Mouse (Mus musculus): ENCODE measurements around the gene Wdfy3. TPM values are rescaled to one million over a fixed set of nuclear protein-coding genes. Genes with fewer than 3 reads are reported as not detected.
"Not testable (repeated sequence)": the region's sequence is repeated elsewhere in the genome, so short reads cannot be mapped to it uniquely, and the experiment has no call there.

Gene Wdfy3
- 10 to 100 TPM; 20.0 to 23.9 TPM for total RNA-seq (2021)
- long read RNA-seq, experiment 1, partial matches to known transcripts, result 1 of 6 reads
- long read RNA-seq, experiment 1, other reads (novel, unspliced or antisense), result 3 of 6 reads
- long read RNA-seq, experiment 2, partial matches to known transcripts, result 3 of 6 reads
- long read RNA-seq, experiment 2, other reads (novel, unspliced or antisense), result 3 of 6 reads

DNA sequence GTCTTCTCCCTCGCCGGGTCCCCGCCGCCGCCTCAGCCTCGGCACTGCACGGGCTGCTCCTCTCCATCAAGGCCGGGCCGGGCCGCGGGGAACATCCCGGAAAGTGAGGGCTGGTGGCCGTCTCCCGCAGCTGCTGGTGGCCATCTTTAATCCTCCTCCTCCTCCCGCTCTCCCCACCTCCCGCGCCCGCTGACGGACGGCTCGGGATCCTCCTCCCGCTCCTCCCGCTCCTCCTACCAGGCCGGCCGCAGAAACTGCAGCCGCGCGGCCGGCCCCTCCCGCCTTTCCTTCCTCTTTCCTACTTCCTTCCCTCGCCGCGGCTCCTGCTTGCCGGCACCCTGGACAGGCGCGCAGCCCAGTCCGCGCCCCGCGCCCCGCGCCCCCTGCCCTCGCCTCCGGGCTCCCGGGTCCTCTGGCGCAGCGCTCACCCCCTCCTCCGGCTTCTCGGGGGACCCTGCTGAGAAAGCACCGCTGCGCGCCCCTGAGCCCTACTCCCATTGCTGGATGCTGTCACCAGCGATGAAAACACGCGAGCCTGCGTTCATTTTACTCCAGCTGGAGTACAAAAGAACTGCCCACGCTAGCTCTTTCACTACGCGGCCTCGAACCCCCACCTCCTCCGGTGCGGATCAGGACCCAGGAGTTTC, at the start of gene Wdfy3:
Wdfy3 (minus strand) TSS at position 155 of the 647 bp plus-strand sequence.
- peak; percentile 93 for DNase-seq
- TF ChIP-seq CTCF (IDR thresholded peaks at IDR 0.05), result peak; percentile 24; the same call in 1 of the 2 replicates
- peak within 1 kb of the TSS; percentile 97 for H3K4me3 ChIP-seq
- peak within 1 kb of the TSS; percentile 94 for H3K27ac ChIP-seq
- intact Hi-C loops (cut with DNase I), result loop anchor here (5.0 kb wide), 2 partner anchors 68 to 138 kb away; no protein-coding TSS in a partner anchor

DNA sequence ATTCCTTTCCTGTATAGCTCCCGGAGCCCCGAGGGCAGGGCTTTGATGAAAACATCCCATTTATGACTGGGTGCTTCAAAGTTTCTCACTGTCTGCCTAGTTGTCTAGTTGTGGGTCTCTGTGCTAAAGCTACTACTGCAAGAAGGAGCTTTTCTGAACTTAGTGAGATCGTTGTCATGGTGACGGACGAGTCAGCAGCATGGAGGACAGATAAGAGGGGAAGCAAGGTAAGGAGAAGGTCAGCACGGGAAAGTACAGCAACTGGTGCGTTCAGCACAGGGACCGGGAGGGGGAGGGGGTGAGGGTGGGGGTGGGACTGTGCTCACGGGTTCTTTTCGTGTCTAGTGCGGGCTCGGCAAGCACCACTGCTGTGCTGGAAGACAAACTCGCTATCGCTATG, 43.3 kb upstream of the Wdfy3 start:
- no peak overlapping the region for H3K4me3 ChIP-seq
- intact Hi-C loops (cut with DNase I), result no loop called here
- no peak for DNase-seq
- H3K27ac ChIP-seq, result no peak overlapping the region
- TF ChIP-seq CTCF (IDR thresholded peaks at IDR 0.05), result no peak

DNA sequence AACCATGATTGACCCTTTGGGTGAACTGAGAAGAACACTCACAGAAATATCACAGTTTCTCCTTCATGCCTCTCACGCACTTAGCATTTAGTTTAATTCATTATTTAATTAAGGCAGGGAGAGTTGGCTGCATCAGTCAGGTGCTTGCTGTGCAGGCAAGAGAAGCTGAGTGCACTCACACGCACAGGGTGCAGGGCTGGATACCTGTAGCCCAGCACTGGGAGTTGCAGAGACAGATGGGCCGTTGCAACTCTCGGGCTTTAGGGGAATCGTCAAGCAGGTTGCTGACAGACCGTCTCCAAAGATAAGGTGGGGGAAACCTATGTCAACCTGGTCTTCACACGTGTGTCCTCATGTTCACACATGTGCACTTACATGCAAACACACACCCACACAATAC, 42.3 kb upstream of the Wdfy3 start:
- Histone ChIP-seq H3K27ac (no peak overlapping the region), H3K4me3 (no peak overlapping the region)
- intact Hi-C loops (cut with DNase I), result no loop called here
- no peak for DNase-seq
- TF ChIP-seq CTCF (IDR thresholded peaks at IDR 0.05), result no peak

DNA sequence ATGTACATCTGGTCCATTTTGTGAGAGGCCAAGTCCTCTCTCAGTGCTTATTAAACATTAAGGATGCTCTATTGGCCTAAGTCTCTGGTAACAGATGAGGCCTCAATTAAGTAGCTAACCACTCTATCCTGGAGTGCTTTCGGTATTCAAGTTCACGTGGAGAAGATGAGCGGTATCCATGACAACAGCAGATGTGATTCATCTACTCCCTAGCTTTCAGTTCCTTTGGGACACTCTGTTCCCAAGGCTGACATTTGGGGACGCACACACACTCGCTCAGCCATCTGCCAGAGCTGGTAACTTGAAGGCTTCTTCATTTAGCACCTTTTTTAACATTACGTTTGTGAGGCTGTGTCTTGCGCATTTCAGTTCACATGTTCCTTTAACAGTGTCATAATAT, 40.3 kb upstream of the Wdfy3 start:
- Histone ChIP-seq H3K27ac (no peak overlapping the region), H3K4me3 (no peak overlapping the region)
- intact Hi-C loops (cut with DNase I), result no loop called here
- no peak for TF ChIP-seq CTCF (IDR thresholded peaks at IDR 0.05)
- no peak for DNase-seq

DNA sequence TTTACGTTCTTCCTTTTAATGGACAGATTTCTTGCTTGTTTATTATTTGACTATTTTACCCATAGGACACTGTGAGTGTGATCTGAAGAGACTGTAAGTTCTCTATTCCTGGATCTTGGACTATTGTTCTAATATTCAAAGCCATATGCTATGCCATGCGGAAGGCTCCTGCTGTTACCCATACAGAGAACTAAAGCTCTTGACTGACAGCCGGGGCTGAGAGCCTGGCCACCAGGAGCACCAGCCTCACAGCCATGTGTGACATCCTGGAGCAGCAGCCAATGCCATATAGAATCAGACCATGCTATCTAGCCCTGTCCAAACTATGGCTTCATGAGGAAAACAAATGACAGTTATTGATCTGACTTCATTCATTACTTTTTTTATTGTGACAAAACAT, 36.2 kb upstream of the Wdfy3 start:
- H3K4me3 ChIP-seq, result no peak overlapping the region
- TF ChIP-seq CTCF (IDR thresholded peaks at IDR 0.05), result no peak
- no peak for DNase-seq
- intact Hi-C loops (cut with DNase I), result no loop called here
- H3K27ac ChIP-seq, result no peak overlapping the region

DNA sequence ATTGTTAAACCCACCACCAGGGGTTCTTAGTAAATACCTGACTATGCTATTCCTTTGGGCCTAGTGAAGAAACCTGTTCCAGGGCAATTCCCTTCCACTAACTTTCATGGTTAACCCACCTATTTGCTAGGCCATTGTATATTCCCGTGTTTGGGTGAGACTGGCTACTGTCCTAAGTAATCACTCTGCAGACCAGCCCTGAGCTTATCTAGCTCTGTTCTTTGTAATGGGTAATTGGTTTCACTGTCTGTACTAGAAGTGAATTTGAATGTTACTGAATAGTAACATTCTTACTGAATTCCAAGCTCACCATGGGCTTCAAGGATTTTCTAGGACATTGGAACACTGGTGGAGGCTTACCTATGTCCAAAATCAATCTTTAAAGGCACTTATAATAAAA, 32.1 kb upstream of the Wdfy3 start:
- H3K27ac ChIP-seq; H3K4me3 ChIP-seq; intact Hi-C loops (cut with DNase I); DNase-seq: not testable (repeated sequence)

DNA sequence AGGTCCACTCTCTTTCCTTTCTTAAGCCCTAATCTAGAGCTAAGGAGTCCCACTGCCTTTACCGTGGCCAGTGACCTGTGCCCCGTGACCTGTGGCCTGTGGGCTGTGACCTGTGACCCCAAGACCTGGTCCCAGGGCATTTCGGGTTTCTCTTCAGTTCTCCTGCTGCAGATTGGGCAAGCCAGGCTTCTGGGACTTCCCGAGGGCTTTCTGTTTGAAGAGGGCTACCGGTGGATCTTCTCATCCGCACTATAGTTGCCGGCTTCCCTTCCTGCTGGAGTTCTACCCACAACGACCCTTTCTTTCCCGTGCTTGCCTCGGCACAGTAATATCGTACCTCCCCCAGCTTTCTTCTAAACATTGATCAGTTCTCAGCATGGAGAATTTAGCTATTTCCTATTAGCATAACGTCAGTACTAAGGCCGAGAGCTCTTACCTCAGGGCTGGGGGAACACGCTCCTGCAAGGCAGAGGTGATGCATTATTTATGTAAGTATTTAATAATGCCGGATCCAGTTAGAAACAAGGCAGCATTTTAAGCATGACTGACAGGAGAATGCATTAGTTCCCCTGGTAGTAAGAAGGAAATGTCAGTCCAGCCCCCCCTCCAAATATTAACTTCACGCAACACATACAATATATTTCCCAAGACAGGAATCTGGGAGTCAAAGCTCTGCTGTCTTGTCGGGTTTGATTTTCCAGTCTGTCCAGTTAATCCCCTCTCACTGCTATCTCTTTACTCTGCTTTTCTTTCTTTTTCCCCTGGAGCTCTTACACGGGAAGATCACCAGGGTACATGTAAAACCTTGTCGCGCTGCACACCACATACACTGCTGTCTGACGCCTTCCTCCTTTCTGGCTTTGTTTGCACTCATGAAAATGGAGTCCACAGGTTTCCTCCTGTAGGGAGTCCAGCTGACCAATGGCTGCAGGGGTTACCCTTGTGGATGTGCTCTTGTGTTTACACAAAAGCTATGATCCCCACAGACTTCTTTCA, 30.8 kb upstream of the Wdfy3 start:
- intact Hi-C loops (cut with DNase I), result no loop called here
- no peak for DNase-seq
- TF ChIP-seq CTCF (IDR thresholded peaks at IDR 0.05), result no peak
- Histone ChIP-seq H3K4me3 (no peak overlapping the region), H3K27ac (no peak overlapping the region)

DNA sequence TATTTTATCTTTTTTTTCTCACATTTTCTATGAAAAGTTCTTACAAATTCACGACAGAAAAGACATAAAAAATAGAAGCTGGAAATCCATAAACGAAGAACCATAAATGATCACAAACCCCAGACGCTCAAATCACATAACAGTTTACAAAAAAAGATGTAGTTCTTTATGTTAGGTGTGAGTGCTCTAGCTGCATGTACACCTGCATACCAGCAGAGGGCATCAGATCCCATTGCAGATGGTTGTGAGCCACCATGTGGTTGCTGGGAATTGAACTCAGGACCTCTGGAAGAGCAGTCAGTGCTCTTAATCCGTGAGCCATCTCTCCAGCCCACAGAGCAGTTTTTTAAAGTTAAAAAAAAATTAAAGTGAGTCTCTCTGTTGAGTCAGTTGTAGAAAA, 25.9 kb upstream of the Wdfy3 start:
- peak; percentile 7; the same call in 1 of the 2 replicates for TF ChIP-seq CTCF (IDR thresholded peaks at IDR 0.05)
- no peak for DNase-seq
- intact Hi-C loops (cut with DNase I), result no loop called here
- H3K4me3 ChIP-seq, result no peak overlapping the region
- H3K27ac ChIP-seq, result no peak overlapping the region

DNA sequence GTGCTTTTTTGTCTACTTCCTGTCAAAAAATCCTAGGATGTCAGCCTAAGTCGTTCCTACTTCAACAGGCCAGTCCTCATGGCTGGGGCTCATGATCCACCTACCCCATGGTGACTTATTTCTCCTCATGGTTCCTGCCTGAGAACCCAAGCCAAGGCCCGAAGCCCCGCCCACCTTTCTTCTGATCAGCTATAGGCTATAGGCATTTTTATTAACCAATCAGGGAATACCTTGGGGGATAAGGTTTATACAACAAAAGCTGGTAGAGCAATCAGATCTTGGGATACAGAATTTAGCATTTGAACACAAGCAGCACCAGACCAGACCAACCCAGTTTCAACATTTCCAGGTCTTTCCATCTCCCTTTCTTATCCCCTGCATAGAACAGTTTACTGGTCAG, 21.0 kb upstream of the Wdfy3 start:
- intact Hi-C loops (cut with DNase I), result no loop called here
- no peak for DNase-seq
- TF ChIP-seq CTCF (IDR thresholded peaks at IDR 0.05), result no peak
- no peak overlapping the region for H3K27ac ChIP-seq
- no peak overlapping the region for H3K4me3 ChIP-seq

DNA sequence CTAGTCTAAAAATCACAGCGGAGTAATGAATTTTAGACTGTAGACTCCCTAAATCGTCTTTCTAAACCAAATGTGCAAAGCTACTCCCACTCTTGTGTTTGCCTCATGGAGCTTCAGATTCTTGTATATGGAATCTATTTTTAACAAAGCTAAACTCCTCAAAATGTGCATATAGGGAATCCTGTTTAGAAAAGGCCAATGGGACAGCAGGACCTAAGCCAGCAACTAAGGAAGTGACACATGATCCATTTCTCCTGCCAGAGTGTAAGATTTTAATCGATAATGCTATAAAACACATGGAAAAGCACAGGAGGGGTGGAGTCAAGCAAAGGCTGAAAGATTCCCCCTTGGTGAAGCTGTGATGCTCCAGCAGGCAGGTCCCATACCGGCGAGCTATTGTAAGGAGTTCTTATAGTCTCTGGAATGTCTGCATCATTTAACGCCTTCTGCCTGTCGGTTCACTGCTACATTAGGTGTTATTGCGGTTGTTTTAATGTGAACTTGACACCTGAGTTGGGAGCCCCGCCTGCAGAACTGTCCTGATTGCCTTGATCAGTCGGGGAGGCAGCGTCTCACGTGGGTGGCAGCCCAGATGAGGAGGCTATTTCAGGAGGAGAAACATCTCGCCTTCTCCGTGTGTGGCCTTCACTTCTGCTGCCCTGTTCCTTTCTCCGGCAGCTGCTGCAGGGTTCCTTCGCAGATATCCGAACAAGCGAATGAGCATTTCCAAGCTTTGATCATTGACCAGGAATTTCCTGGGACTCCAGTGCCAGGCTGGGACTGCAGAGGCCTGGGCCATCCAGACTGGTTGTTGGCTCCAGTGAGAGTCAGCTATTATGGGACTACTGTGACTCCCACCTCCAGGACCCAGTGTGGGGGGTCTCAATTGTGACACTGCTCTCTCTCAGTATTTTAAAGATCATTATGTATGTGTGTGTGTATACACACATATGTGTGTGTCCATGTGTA, 15.3 kb upstream of the Wdfy3 start:
- DNase-seq, result no peak
- TF ChIP-seq CTCF (IDR thresholded peaks at IDR 0.05), result no peak
- intact Hi-C loops (cut with DNase I), result no loop called here
- Histone ChIP-seq H3K4me3 (no peak overlapping the region), H3K27ac (no peak overlapping the region)

DNA sequence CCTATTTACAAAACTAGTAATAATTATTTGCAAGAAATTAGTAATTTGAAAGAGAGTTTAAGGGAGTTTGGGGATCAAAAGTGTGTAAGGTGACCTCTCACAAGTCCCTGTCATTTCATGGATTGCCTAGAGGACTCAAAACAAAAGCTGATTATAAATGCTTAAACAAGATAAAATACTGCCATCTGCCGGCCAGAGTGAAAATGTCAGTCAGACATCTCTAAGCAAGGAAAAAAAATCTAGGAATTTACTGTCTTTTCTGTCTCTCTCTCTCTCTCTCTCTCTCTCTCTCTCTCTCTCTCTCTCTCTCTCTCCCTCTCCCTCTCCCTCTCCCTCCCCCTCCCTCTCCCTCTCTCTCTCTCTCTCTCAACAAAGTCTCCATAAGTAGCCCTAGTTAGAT, 4.4 kb upstream of the Wdfy3 start:
- H3K27ac ChIP-seq, result no peak overlapping the region
- DNase-seq, result peak; percentile 61
- intact Hi-C loops (cut with DNase I), result loop anchor here (2.0 to 5.0 kb wide), 3 partner anchors 72 to 181 kb away; no protein-coding TSS in a partner anchor
- TF ChIP-seq CTCF (IDR thresholded peaks at IDR 0.05), result peak; percentile 71
- H3K4me3 ChIP-seq, result no peak overlapping the region

DNA sequence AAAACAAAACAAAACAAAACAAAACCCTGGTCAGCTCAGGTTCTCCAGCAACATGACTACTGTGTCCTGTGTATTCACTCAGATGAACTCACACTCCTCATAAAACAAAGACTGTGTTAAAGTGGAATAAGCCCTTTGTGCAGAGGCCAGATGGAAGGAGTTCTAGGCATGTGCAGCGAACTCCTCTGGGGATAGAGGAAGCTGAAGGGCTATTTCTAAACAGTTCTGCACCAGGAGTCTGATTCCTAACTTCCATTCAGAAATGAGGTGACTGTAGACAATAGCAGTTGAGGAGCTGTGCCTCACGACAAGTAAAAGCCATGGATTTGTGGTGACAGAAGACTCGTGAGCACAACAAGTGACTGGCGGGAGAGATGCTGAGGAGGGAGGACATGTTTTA, 2.3 kb upstream of the Wdfy3 start:
- no peak overlapping the region for H3K27ac ChIP-seq
- intact Hi-C loops (cut with DNase I), result loop anchor here (5.0 kb wide), 2 partner anchors 70 to 140 kb away; no protein-coding TSS in a partner anchor
- no peak for DNase-seq

More for the DNA sequence above, 2.3 kb upstream of the Wdfy3 start:
- TF ChIP-seq CTCF (IDR thresholded peaks at IDR 0.05), result no peak
- no peak overlapping the region for H3K4me3 ChIP-seq
